8 mouse cellular contexts compared by ENCODE assay signal in the genomic region with DNA sequence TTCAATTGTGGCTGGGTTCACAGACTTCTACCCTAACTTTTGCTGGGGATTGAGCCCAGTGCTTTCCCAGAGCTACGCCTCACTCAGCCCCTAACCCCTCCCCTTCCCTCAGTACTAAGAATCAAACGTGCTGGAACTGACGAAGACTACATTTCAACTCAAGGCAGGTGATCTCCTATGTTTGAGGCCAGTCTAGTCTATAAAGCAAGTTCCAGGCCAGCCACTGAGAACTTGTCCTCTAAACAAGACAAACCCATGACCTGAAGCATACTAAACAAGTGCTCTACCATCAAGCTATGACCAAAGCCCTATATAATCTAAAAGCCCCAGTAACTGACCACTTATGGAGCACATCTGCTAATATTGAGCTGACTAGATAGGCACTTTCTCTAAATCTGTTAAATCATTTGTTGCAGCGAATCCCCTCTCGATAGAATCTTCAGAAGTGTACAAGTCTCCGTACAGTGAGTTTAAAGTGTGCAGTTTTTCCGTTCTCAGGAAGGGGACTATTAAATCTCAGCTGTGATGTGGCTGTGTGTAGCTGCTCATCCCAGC. TPM values are rescaled to one million over a fixed set of nuclear protein-coding genes. Genes with fewer than 3 reads are reported as not detected.
A peak's percentile ranks its signal among the peaks of the same experiment; 100 is the strongest.
DNase-seq lines count a peak whose midpoint lies in the region; ATAC-seq lines count a peak whose summit lies in the region.

No protein-coding gene starts in this region.

- peak overlapping the region; percentile 61 for H3K4me3 ChIP-seq in heart, embryonic 13.5 days
- H3K4me3 ChIP-seq in hindbrain, embryonic 15.5 days, result no peak overlapping the region
- H3K4me3 ChIP-seq in midbrain, embryonic 13.5 days (replicated peaks), result no peak overlapping the region

- no peak for ATAC-seq in heart, embryonic 13.5 days (ENCODE audit: extremely low read depth, insufficient number of reproducible peaks, low FRiP score, low TSS enrichment)
- no peak for ATAC-seq in hindbrain, embryonic 15.5 days (ENCODE audit: low FRiP score, low read depth)
- ATAC-seq in midbrain, embryonic 13.5 days, result no peak

- H3K27me3 ChIP-seq in heart, embryonic 13.5 days (replicated peaks), result no peaks in the 10 kb centered on the region
- no peaks in the 10 kb centered on the region for H3K27me3 ChIP-seq in hindbrain, embryonic 15.5 days
- no peaks in the 10 kb centered on the region for H3K27me3 ChIP-seq in midbrain, embryonic 13.5 days

- intact Hi-C loops in heart, postnatal 14 days (cut with DNase I), result loop anchor here (1.0 to 5.0 kb wide), 4 partner anchors 13 to 238 kb away; no protein-coding TSS in a partner anchor

- WGBS in heart, embryonic 13.5 days, result 38% methylated on average over 7 of the region's 7 CpGs
- 38% methylated on average over 7 of the region's 7 CpGs for WGBS in hindbrain, embryonic 15.5 days
- WGBS in midbrain, embryonic 13.5 days, result 37% methylated on average over 7 of the region's 7 CpGs

- peak overlapping the region; percentile 92 for H3K27ac ChIP-seq in heart, embryonic 13.5 days (replicated peaks)
- peak overlapping the region; percentile 96 for H3K27ac ChIP-seq in hindbrain, embryonic 15.5 days (replicated peaks)
- peak overlapping the region; percentile 91 for H3K27ac ChIP-seq in midbrain, embryonic 13.5 days

- no peaks in the 10 kb centered on the region for H3K9me3 ChIP-seq in heart, embryonic 13.5 days
- H3K9me3 ChIP-seq in hindbrain, embryonic 15.5 days, result no peaks in the 10 kb centered on the region
- no peaks in the 10 kb centered on the region for H3K9me3 ChIP-seq in midbrain, embryonic 13.5 days

- peak overlapping the region; percentile 84 for H3K4me2 ChIP-seq in heart, embryonic 13.5 days
- peak overlapping the region; percentile 75 for H3K4me2 ChIP-seq in hindbrain, embryonic 15.5 days
- H3K4me2 ChIP-seq in midbrain, embryonic 13.5 days (replicated peaks), result peak overlapping the region; percentile 67

- H3K36me3 ChIP-seq in heart, embryonic 13.5 days, result peaks cover 34% of the 10 kb centered on the region
- peaks cover 10% of the 10 kb centered on the region; the same call in 1 of the 2 replicates for H3K36me3 ChIP-seq in hindbrain, embryonic 15.5 days
- H3K36me3 ChIP-seq in midbrain, embryonic 13.5 days, result peaks cover 18% of the 10 kb centered on the region; the same call in 1 of the 2 replicates

- H3K4me1 ChIP-seq in heart, embryonic 13.5 days, result peaks cover 63% of the 10 kb centered on the region
- peaks cover 58% of the 10 kb centered on the region for H3K4me1 ChIP-seq in hindbrain, embryonic 15.5 days (replicated peaks)
- peaks cover 71% of the 10 kb centered on the region for H3K4me1 ChIP-seq in midbrain, embryonic 13.5 days (replicated peaks)

- no peak for DNase-seq in heart, postnatal 14 days
- DNase-seq in T-cell, adult 2 months (ENCODE audit: low spot score), result peak; percentile 20
- no peak for DNase-seq in urinary bladder, postnatal 36 days (ENCODE audit: low spot score in 2 of 2)
- no peak for DNase-seq in urinary bladder, postnatal 14 days (ENCODE audit: low spot score)
- no peak for DNase-seq in right cerebral cortex, adult 2 months (ENCODE audit: low spot score in 2 of 2)

- H3K9ac ChIP-seq in heart, embryonic 13.5 days, result peak overlapping the region; percentile 84
- no peak overlapping the region for H3K9ac ChIP-seq in hindbrain, embryonic 15.5 days
- peak overlapping the region; percentile 75; the same call in 1 of the 2 replicates for H3K9ac ChIP-seq in midbrain, embryonic 13.5 days (replicated peaks)

RNA-seq across cellular contexts. Expression of gene Kmt2e, which starts 14.5 kb away (rescaled TPM):
- 61.7 and 64.4 TPM in 2 replicates for polyA plus RNA-seq in heart, embryonic 13.5 days (2015; fragmentation: Nextera tagmentation; extraction: Ambion mirVana)
- 10 to 100 TPM; 54.3 to 56.7 TPM for total RNA-seq in heart, postnatal 14 days (2021)
- 146 and 152 TPM in 2 replicates for polyA plus RNA-seq in hindbrain, embryonic 15.5 days (2015; fragmentation: Nextera tagmentation; extraction: Ambion mirVana)
- polyA plus RNA-seq in midbrain, embryonic 13.5 days (2015; fragmentation: Nextera tagmentation; extraction: Ambion mirVana), result 178 and 181 TPM in 2 replicates
